Mouse (Mus musculus) intestine, embryonic 14.5 days (tissue): ENCODE measurements at regions not wholly inside any gene's neighbourhood (a gene's known extent, or its start where the extent isn't known, plus 50 kb on each side); places are given as distances from the start of the nearest gene placed in this dataset.

Experiments
- ATAC-seq: fragments of 200-750 bp; cut with Nextera tagmentation; replicated peaks from 2 replicates; pipeline ENCODE4 v1.8.0; 2017; ENCODE audit warnings: low read depth, moderate number of reproducible peaks, moderate TSS enrichment, moderate library complexity; ENCODE audit not compliant: low FRiP score, low TSS enrichment
- DNase-seq: peaks from one replicate; pipeline ENCODE4 v3.0.0-alpha.2; 2018; ENCODE audit warnings: low spot score
- H3K27ac ChIP-seq: fragments of 300-500 bp; sonication (generic); 2 replicates; pipeline ENCODE4 v1.5.1; 2014; ENCODE audit warnings: low read depth, mild to moderate bottlenecking, control low read depth
- H3K27me3 ChIP-seq: fragments of 300-500 bp; sonication (generic); replicated peaks from 2 replicates; pipeline ENCODE4 v1.6.1; 2014; ENCODE audit warnings: low read length, control low read depth; ENCODE audit not compliant: control insufficient read depth, insufficient read depth
- H3K36me3 ChIP-seq: fragments of 300-500 bp; sonication (generic); 2 replicates; pipeline ENCODE4 v1.6.1; 2014; ENCODE audit warnings: low read length, control low read depth; ENCODE audit not compliant: control insufficient read depth, insufficient read depth
- H3K4me1 ChIP-seq: fragments of 300-500 bp; sonication (generic); replicated peaks from 2 replicates; pipeline ENCODE4 v1.6.1; 2014; ENCODE audit warnings: low read length, control low read depth, mixed read lengths; ENCODE audit not compliant: control insufficient read depth, insufficient read depth
- H3K4me2 ChIP-seq: fragments of 300-500 bp; sonication (generic); 2 replicates; pipeline ENCODE4 v1.6.1; 2014; ENCODE audit warnings: low read length
- H3K4me3 ChIP-seq: fragments of 300-500 bp; sonication (generic); 2 replicates; pipeline ENCODE4 v1.5.1; 2014; ENCODE audit warnings: low read depth, low read length, control low read depth, mixed read lengths
- H3K9ac ChIP-seq: fragments of 300-500 bp; sonication (generic); 2 replicates; pipeline ENCODE4 v1.6.1; 2014; ENCODE audit warnings: mild to moderate bottlenecking, low read length
- H3K9me3 ChIP-seq: fragments of 300-500 bp; sonication (generic); 2 replicates; pipeline ENCODE4 v1.6.1; 2016; ENCODE audit warnings: low read length, control low read depth; ENCODE audit not compliant: control insufficient read depth
- WGBS: fragments of 180-500 bp; shearing (Covaris S2); extraction: QIAGEN DNeasy Blood & Tissue Kit; methylation state at CpG from one replicate; pipeline ENCODE4 v1.1.7; 2014; 5-methylcytosine and 5-hydroxymethylcytosine counted together

GRCm38 (mm10) chr4:106859476-106859875 lies 51.0 kb upstream of the Ssbp3 start:
- Histone ChIP-seq H3K4me3 (no peak overlapping the region), H3K4me1 (peaks cover 49% of the 10 kb centered on the region), H3K4me2 (no peak overlapping the region), H3K9ac (no peak overlapping the region), H3K36me3 (no peaks in the 10 kb centered on the region), H3K27ac (no peak overlapping the region), H3K27me3 (no peaks in the 10 kb centered on the region), H3K9me3 (no peaks in the 10 kb centered on the region)
- ATAC-seq (no peak), DNase-seq (no peak)

- H3K4me2 ChIP-seq: no peak overlapping the region
These were observed 52.0 kb upstream of the Ssbp3 start for GRCm38 (mm10) chr4:106858357-106859088.

GRCm38 (mm10) chr4:106855771-106856170 lies 51.0 kb upstream of the Acot11 start:
- ATAC-seq: no peak
- WGBS: 11% methylated on average over 19 of the region's 19 CpGs
- Histone ChIP-seq H3K9me3 (no peaks in the 10 kb centered on the region), H3K4me1 (peaks cover 39% of the 10 kb centered on the region), H3K36me3 (no peaks in the 10 kb centered on the region), H3K4me3 (no peak overlapping the region), H3K4me2 (peak overlapping the region; percentile 26; the same call in 1 of the 2 replicates), H3K27ac (no peak overlapping the region), H3K27me3 (no peaks in the 10 kb centered on the region), H3K9ac (no peak overlapping the region)
- no peak for DNase-seq

More at GRCm38 (mm10) chr4:106858357-106859088, 52.0 kb upstream of the Ssbp3 start:
- Histone ChIP-seq H3K27ac (no peak overlapping the region), H3K36me3 (no peaks in the 10 kb centered on the region), H3K4me1 (peaks cover 58% of the 10 kb centered on the region), H3K4me3 (no peak overlapping the region), H3K9me3 (no peaks in the 10 kb centered on the region), H3K9ac (no peak overlapping the region), H3K27me3 (no peaks in the 10 kb centered on the region)
- DNase-seq (peak; percentile 47), ATAC-seq (no peak)
- WGBS: 68% methylated on average over 12 of the region's 13 CpGs

- H3K27ac ChIP-seq: peak overlapping the region; percentile 57
- peaks cover 31% of the 10 kb centered on the region for H3K4me1 ChIP-seq
- no peaks in the 10 kb centered on the region for H3K9me3 ChIP-seq
- H3K36me3 ChIP-seq: no peaks in the 10 kb centered on the region
- peak; percentile 47 for ATAC-seq
- DNase-seq: no peak
- H3K27me3 ChIP-seq: no peaks in the 10 kb centered on the region
- 0 out of 2 replicates have a peak overlapping the region, but pooled peaks have one; percentile 8 for H3K4me3 ChIP-seq
- WGBS: 13% methylated on average over 15 of the region's 15 CpGs
- 0 out of 2 replicates have a peak overlapping the region, but pooled peaks have one; percentile 14 for H3K9ac ChIP-seq
- peak overlapping the region; percentile 39 for H3K4me2 ChIP-seq
These were observed 49.8 kb upstream of the Acot11 start for GRCm38 (mm10) chr4:106854361-106855309.
